Comparison of ENCODE assay signal across 8 mouse cellular contexts in genomic region chr11:69899870-69900269, GRCm38 (mm10). TPM values are rescaled to one million over a fixed set of nuclear protein-coding genes. Genes with fewer than 3 reads are reported as not detected.
DNase-seq lines count a peak whose midpoint lies in the region; ATAC-seq and TF ChIP-seq lines count a peak whose summit lies in the region.

No protein-coding gene starts in this region.

- peaks cover 13% of the 10 kb centered on the region for H3K27me3 ChIP-seq in erythroblast, embryonic 14.5 days (ENCODE audit: control insufficient read depth)
- H3K27me3 ChIP-seq in liver, embryonic 12.5 days (replicated peaks), result peaks cover 8% of the 10 kb centered on the region
- no peaks in the 10 kb centered on the region for H3K27me3 ChIP-seq in stomach, postnatal 0 days (ENCODE audit: control insufficient read depth, insufficient read depth, low read length)

- H3K4me2 ChIP-seq in liver, embryonic 12.5 days, result peak overlapping the region; percentile 95
- peak overlapping the region; percentile 95 for H3K4me2 ChIP-seq in stomach, postnatal 0 days (replicated peaks; ENCODE audit: low read depth)

- H3K9ac ChIP-seq in liver, embryonic 12.5 days, result no peak overlapping the region; the same call in 1 of the 2 replicates
- no peak overlapping the region; the same call in 1 of the 2 replicates for H3K9ac ChIP-seq in stomach, postnatal 0 days (ENCODE audit: low read length)

- ATAC-seq in erythroblast, adult 5-6 weeks (replicated peaks; ENCODE audit: low FRiP score, poor library complexity, severe bottlenecking), result no peak
- ATAC-seq in liver, embryonic 12.5 days, result no peak
- no peak for ATAC-seq in stomach, postnatal 0 days (ENCODE audit: low FRiP score, low TSS enrichment)

- no peaks in the 10 kb centered on the region for H3K9me3 ChIP-seq in erythroblast, embryonic 14.5 days (ENCODE audit: control insufficient read depth, low read length)
- no peaks in the 10 kb centered on the region for H3K9me3 ChIP-seq in liver, embryonic 12.5 days (replicated peaks)
- no peaks in the 10 kb centered on the region for H3K9me3 ChIP-seq in stomach, postnatal 0 days (ENCODE audit: control insufficient read depth, low read length)

- H3K36me3 ChIP-seq in erythroblast, embryonic 14.5 days (ENCODE audit: control insufficient read depth), result peaks cover 21% of the 10 kb centered on the region
- H3K36me3 ChIP-seq in liver, embryonic 12.5 days, result peaks cover 18% of the 10 kb centered on the region
- H3K36me3 ChIP-seq in stomach, postnatal 0 days (ENCODE audit: control insufficient read depth, insufficient read depth, low read length), result 0 out of 2 replicates have a peak, but pooled peaks cover 6% of the 10 kb centered on the region

- TF ChIP-seq CTCF in stomach, postnatal 0 days (IDR thresholded peaks at IDR 0.05; ENCODE audit: low read depth), result no peak

- H3K27ac ChIP-seq in liver, embryonic 12.5 days, result no peak overlapping the region
- no peak overlapping the region for H3K27ac ChIP-seq in stomach, postnatal 0 days (replicated peaks)

- H3K4me3 ChIP-seq in erythroblast, embryonic 14.5 days (replicated peaks), result peak overlapping the region; percentile 13
- H3K4me3 ChIP-seq in liver, embryonic 12.5 days, result peak overlapping the region; percentile 86; the same call in 1 of the 2 replicates
- peak overlapping the region; percentile 79; the same call in 1 of the 2 replicates for H3K4me3 ChIP-seq in stomach, postnatal 0 days (ENCODE audit: low read depth, low read length)

- peak; percentile 33 for DNase-seq in thymus, postnatal 25 days
- DNase-seq in thymus, postnatal 0 days (ENCODE audit: low spot score), result no peak
- DNase-seq in stomach, postnatal 0 days (ENCODE audit: low spot score), result no peak
- DNase-seq in left cerebral cortex, adult 18-20 months (ENCODE audit: low spot score in 2 of 2), result no peak
- no peak for DNase-seq in left cerebral cortex, postnatal 25 days (ENCODE audit: low spot score in 2 of 2)

- H3K4me1 ChIP-seq in erythroblast, embryonic 14.5 days (ENCODE audit: control insufficient read depth), result peaks cover 63% of the 10 kb centered on the region
- peaks cover 57% of the 10 kb centered on the region for H3K4me1 ChIP-seq in liver, embryonic 12.5 days
- peaks cover 4% of the 10 kb centered on the region; the same call in 1 of the 2 replicates for H3K4me1 ChIP-seq in stomach, postnatal 0 days (replicated peaks; ENCODE audit: control insufficient read depth, insufficient read depth)

- WGBS in liver, embryonic 12.5 days (ENCODE audit: insufficient replicate concordance), result 45% methylated on average over 4 of the region's 4 CpGs
- WGBS in stomach, postnatal 0 days, result 23% methylated on average over 4 of the region's 4 CpGs

- intact Hi-C loops in left cerebral cortex, postnatal 25 days (cut with DNase I), result no loop called here

- no peak for TF ChIP-seq EP300 in stomach, postnatal 0 days (optimal IDR thresholded peaks at IDR 0.05)

RNA-seq across cellular contexts. Expression of gene 2810408A11Rik, which starts 0.9 kb away (rescaled TPM):
- polyA plus RNA-seq in erythroblast, embryonic 14.5 days (2012), result 0.14 and 0.18 TPM in 2 replicates
- total RNA-seq in erythroblast, adult 5-6 weeks (2015; ENCODE audit: low replicate concordance), result 2.7 TPM in 1 of 2 replicates, not detected in the other
- total RNA-seq in erythroblast, adult 5-6 weeks (2017; ENCODE audit: low replicate concordance), result 6.0 TPM in 1 of 2 replicates, not detected in the other
- polyA plus RNA-seq in thymus, postnatal 0 days (2015; fragmentation: Nextera tagmentation; extraction: Ambion mirVana), result 19.8 and 26.0 TPM in 2 replicates
- 2.3 TPM in 2 replicates for polyA plus RNA-seq in liver, embryonic 12.5 days (2016; fragmentation: Nextera tagmentation; extraction: Ambion mirVana)
- 5.6 and 5.9 TPM in 2 replicates for polyA plus RNA-seq in stomach, postnatal 0 days (2015; fragmentation: Nextera tagmentation; extraction: Ambion mirVana)
- under 1 TPM; 0.35 to 0.72 TPM for total RNA-seq in left cerebral cortex, adult 18-20 months (2021)
- under 1 TPM; 0.55 to 0.60 TPM for total RNA-seq in left cerebral cortex, postnatal 25 days (2021)

RNA-seq across cellular contexts. Expression of gene Neurl4, which starts 1.0 kb away (rescaled TPM):
- polyA plus RNA-seq in erythroblast, embryonic 14.5 days (2012), result 5.0 and 5.1 TPM in 2 replicates
- 3.5 and 3.8 TPM in 2 replicates for total RNA-seq in erythroblast, adult 5-6 weeks (2015; ENCODE audit: low replicate concordance)
- total RNA-seq in erythroblast, adult 5-6 weeks (2017; ENCODE audit: low replicate concordance), result 9.3 and 16.0 TPM in 2 replicates
- 6.2 and 7.5 TPM in 2 replicates for polyA plus RNA-seq in thymus, postnatal 0 days (2015; fragmentation: Nextera tagmentation; extraction: Ambion mirVana)
- 4.5 and 5.7 TPM in 2 replicates for polyA plus RNA-seq in liver, embryonic 12.5 days (2016; fragmentation: Nextera tagmentation; extraction: Ambion mirVana)
- polyA plus RNA-seq in stomach, postnatal 0 days (2015; fragmentation: Nextera tagmentation; extraction: Ambion mirVana), result 2.3 and 3.9 TPM in 2 replicates
- total RNA-seq in left cerebral cortex, adult 18-20 months (2021), result 100 to 1,000 TPM; 116 to 118 TPM
- total RNA-seq in left cerebral cortex, postnatal 25 days (2021), result 100 to 1,000 TPM; 113 to 117 TPM

RNA-seq across cellular contexts. Expression of gene Acap1, which starts 4.5 kb away (rescaled TPM):
- 0.23 and 0.37 TPM in 2 replicates for polyA plus RNA-seq in erythroblast, embryonic 14.5 days (2012)
- 9.0 and 15.7 TPM in 2 replicates for total RNA-seq in erythroblast, adult 5-6 weeks (2015; ENCODE audit: low replicate concordance)
- total RNA-seq in erythroblast, adult 5-6 weeks (2017; ENCODE audit: low replicate concordance), result 12.1 and 16.1 TPM in 2 replicates
- polyA plus RNA-seq in thymus, postnatal 0 days (2015; fragmentation: Nextera tagmentation; extraction: Ambion mirVana), result 150 and 176 TPM in 2 replicates
- 7.6 and 8.1 TPM in 2 replicates for polyA plus RNA-seq in liver, embryonic 12.5 days (2016; fragmentation: Nextera tagmentation; extraction: Ambion mirVana)
- polyA plus RNA-seq in stomach, postnatal 0 days (2015; fragmentation: Nextera tagmentation; extraction: Ambion mirVana), result 0.70 and 0.71 TPM in 2 replicates
- under 1 TPM in 1 of 2 experiments, not detected in 1; 0.14 TPM for total RNA-seq in left cerebral cortex, adult 18-20 months (2021)
- not detected for total RNA-seq in left cerebral cortex, postnatal 25 days (2021)

RNA-seq across cellular contexts. Expression of gene Gps2, which starts 13.8 kb away (rescaled TPM):
- polyA plus RNA-seq in erythroblast, embryonic 14.5 days (2012), result 90.4 and 109 TPM in 2 replicates
- total RNA-seq in erythroblast, adult 5-6 weeks (2015; ENCODE audit: low replicate concordance), result 69.0 and 102 TPM in 2 replicates
- 52.9 and 63.3 TPM in 2 replicates for total RNA-seq in erythroblast, adult 5-6 weeks (2017; ENCODE audit: low replicate concordance)
- polyA plus RNA-seq in thymus, postnatal 0 days (2015; fragmentation: Nextera tagmentation; extraction: Ambion mirVana), result 94.8 and 106 TPM in 2 replicates
- polyA plus RNA-seq in liver, embryonic 12.5 days (2016; fragmentation: Nextera tagmentation; extraction: Ambion mirVana), result 125 TPM in 2 replicates
- 40.6 and 43.3 TPM in 2 replicates for polyA plus RNA-seq in stomach, postnatal 0 days (2015; fragmentation: Nextera tagmentation; extraction: Ambion mirVana)
- 10 to 100 TPM; 33.0 to 33.4 TPM for total RNA-seq in left cerebral cortex, adult 18-20 months (2021)
- 10 to 100 TPM; 26.9 to 33.2 TPM for total RNA-seq in left cerebral cortex, postnatal 25 days (2021)

RNA-seq across cellular contexts. Expression of gene Kctd11, which starts 18.7 kb away (rescaled TPM):
- 0.02 and 0.08 TPM in 2 replicates for polyA plus RNA-seq in erythroblast, embryonic 14.5 days (2012)
- 1.3 and 2.1 TPM in 2 replicates for total RNA-seq in erythroblast, adult 5-6 weeks (2015; ENCODE audit: low replicate concordance)
- total RNA-seq in erythroblast, adult 5-6 weeks (2017; ENCODE audit: low replicate concordance), result 0.42 and 0.77 TPM in 2 replicates
- 1.7 and 2.3 TPM in 2 replicates for polyA plus RNA-seq in thymus, postnatal 0 days (2015; fragmentation: Nextera tagmentation; extraction: Ambion mirVana)
- polyA plus RNA-seq in liver, embryonic 12.5 days (2016; fragmentation: Nextera tagmentation; extraction: Ambion mirVana), result 1.3 TPM in 2 replicates
- 15.9 and 18.1 TPM in 2 replicates for polyA plus RNA-seq in stomach, postnatal 0 days (2015; fragmentation: Nextera tagmentation; extraction: Ambion mirVana)
- total RNA-seq in left cerebral cortex, adult 18-20 months (2021), result 1 to 10 TPM; 1.2 to 1.4 TPM
- total RNA-seq in left cerebral cortex, postnatal 25 days (2021), result 1 to 10 TPM; 1.1 to 1.2 TPM

Comparison
In these comparisons a context has a peak if more than half of its experiments do, and no peak if none do; other contexts are left out.
1. H3K4me3 ChIP-seq: peak in every context shown above with its lines; median percentile 86 in liver, embryonic 12.5 days; 79 in stomach, postnatal 0 days; 13 in erythroblast, embryonic 14.5 days.
2. RNA of gene Acap1, which starts 4.5 kb away (polyA plus RNA-seq): 150 to 176 TPM in thymus, postnatal 0 days; 7.6 to 8.1 TPM in liver, embryonic 12.5 days, 0.70 to 0.71 TPM in stomach, postnatal 0 days and 0.23 to 0.37 TPM in erythroblast, embryonic 14.5 days; every median in the first group is over 10 times any median in the second.